Mouse (Mus musculus): ENCODE results near the gene Amacr. TPM values are rescaled to one million over a fixed set of nuclear protein-coding genes. Genes with fewer than 3 reads are reported as not detected.

Amacr gene
- total RNA-seq, 2 experiments from 2014 or later = 19.5 to 21.0 TPM

Other genes starting within 250 kb of the Amacr start
- gene C1qtnf3, start 29.4 kb upstream of the Amacr start, total RNA-seq (2021) = 10 to 100 TPM in 1 of 2 experiments, 1 to 10 TPM in 1; 8.5 to 15.4 TPM
- gene Slc45a2, start 19.0 kb downstream of the Amacr start, total RNA-seq (2021) = not detected
- gene Rxfp3, start 56.2 kb downstream of the Amacr start, total RNA-seq (2021) = under 1 TPM; 0.06 to 0.11 TPM
- gene Adamts12, start 83.0 kb downstream of the Amacr start, total RNA-seq (2021) = 10 to 100 TPM; 18.0 to 19.5 TPM